Mouse (Mus musculus): ENCODE measurements around the gene Arhgap24. TPM values are rescaled to one million over a fixed set of nuclear protein-coding genes. Genes with fewer than 3 reads are reported as not detected.
A peak's percentile ranks its signal among the peaks of the same experiment; 100 is the strongest.
"Not testable (repeated sequence)": the region's sequence is repeated elsewhere in the genome, so short reads cannot be mapped to it uniquely, and the experiment has no call there.

The Arhgap24 gene
- total RNA-seq, 2 experiments from 2014 or later, result 17.4 to 23.9 TPM

GRCm38 (mm10) chr5:102844731-102845598 lies 363.8 kb downstream of the Arhgap24 start:
- intact Hi-C loops (cut with DNase I), result no loop called here
- DNase-seq (ENCODE audit: low spot score), result peak; percentile 61

DNA sequence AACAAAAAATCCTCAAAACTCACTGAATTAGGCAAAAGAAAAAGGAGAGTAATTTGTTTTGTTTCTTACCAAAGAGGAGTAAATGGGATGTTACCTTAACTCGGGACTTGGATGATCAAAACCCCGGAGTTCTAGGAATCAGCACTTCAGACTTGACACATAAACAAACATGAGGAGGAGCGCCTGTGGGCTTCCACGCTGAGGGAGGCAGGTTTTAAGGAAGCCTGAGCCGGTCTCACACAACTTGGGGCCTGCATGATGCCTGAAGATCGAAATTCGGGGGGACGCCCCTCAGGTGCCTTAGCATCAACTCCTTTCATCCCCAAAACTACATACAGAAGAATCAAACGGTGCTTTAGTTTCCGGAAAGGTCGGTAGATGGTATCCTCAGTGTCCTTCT lies 364.6 kb downstream of the Arhgap24 start:
- no peak for DNase-seq (ENCODE audit: low spot score)
- intact Hi-C loops (cut with DNase I), result no loop called here

GRCm38 (mm10) chr5:102847859-102848258 lies 366.7 kb downstream of the Arhgap24 start:
- intact Hi-C loops (cut with DNase I), result no loop called here

GRCm38 (mm10) chr5:102851761-102852160 lies 370.6 kb downstream of the Arhgap24 start:
- DNase-seq (ENCODE audit: low spot score), result no peak
- intact Hi-C loops (cut with DNase I), result no loop called here

More at GRCm38 (mm10) chr5:102847859-102848258, 366.7 kb downstream of the Arhgap24 start:
- DNase-seq (ENCODE audit: low spot score), result no peak

DNA sequence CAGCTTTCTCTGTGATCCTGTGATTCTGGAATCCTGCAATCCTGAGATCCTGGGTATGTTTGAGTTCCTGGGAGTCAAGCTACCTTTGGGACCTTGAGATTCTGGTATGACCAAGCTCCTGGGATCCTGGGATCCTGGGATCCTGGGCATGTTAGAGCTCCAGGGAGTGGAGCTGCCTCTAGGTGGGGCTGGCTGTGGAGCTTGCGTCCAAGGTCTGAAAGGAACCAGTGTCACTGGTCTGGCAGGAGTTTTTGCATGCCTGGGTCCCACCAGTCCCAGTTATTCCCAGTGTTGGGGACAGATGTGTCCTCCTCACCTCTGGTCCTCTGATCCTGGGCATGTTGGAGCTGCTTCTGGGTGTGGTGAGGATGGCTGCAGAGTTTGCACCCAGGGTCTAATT lies 372.6 kb downstream of the Arhgap24 start:
- intact Hi-C loops (cut with DNase I), result no loop called here
- DNase-seq (ENCODE audit: low spot score), result no peak

- intact Hi-C loops (cut with DNase I), result no loop called here
- DNase-seq (ENCODE audit: low spot score), result no peak
Measured at GRCm38 (mm10) chr5:102855805-102856204, 374.6 kb downstream of the Arhgap24 start.

- intact Hi-C loops (cut with DNase I), result no loop called here
Measured at GRCm38 (mm10) chr5:102858047-102858446, 376.9 kb downstream of the Arhgap24 start.

DNA sequence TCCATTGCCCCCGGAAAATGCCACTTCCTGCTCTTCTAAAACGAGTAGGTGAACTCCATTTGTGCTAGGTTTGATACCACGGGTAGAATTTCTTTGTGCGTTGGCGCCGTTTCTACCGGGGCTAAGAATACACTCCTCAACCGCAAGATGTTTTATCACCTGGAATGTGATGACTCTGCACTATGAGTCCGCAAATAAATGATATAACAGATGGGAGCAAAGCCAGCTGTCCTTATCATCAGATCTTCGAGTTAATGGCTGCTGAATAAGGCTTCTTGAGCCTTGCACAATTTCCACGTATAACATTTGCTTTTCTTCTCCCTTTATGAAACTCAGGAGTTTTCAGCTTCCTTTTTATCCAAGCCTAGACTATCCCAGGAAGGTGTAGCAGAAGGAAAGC lies 378.6 kb downstream of the Arhgap24 start:
- intact Hi-C loops (cut with DNase I), result no loop called here
- no peak for DNase-seq (ENCODE audit: low spot score)

More at GRCm38 (mm10) chr5:102858047-102858446, 376.9 kb downstream of the Arhgap24 start:
- no peak for DNase-seq (ENCODE audit: low spot score)

DNA sequence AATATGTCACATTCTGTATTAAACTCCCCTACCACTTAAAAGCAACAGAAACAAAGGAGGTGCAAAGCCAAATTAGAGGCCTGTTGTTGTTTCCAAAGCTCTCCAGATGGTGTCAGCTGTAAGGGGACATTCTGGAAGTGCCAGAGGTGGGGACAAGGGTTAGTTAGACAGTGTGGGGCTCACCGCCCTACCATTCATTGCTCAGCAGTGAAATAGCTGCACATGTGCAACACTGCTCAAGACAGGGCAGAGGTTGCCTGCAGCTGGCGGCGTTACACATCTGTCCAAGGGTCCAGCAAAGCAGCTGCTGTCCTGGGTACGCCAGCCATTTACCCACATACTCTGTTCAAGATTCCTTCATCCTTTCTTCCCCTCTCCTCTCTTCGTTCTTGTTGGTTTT lies 387.0 kb downstream of the Arhgap24 start:
- no peak for DNase-seq (ENCODE audit: low spot score)
- intact Hi-C loops (cut with DNase I), result no loop called here

- not testable (repeated sequence) for DNase-seq (ENCODE audit: low spot score)
- intact Hi-C loops (cut with DNase I), result loop anchor here (5.0 to 10.0 kb wide), 3 partner anchors 108 to 666 kb away; no protein-coding TSS in a partner anchor
Measured at GRCm38 (mm10) chr5:102872996-102873395, 391.8 kb downstream of the Arhgap24 start.

DNA sequence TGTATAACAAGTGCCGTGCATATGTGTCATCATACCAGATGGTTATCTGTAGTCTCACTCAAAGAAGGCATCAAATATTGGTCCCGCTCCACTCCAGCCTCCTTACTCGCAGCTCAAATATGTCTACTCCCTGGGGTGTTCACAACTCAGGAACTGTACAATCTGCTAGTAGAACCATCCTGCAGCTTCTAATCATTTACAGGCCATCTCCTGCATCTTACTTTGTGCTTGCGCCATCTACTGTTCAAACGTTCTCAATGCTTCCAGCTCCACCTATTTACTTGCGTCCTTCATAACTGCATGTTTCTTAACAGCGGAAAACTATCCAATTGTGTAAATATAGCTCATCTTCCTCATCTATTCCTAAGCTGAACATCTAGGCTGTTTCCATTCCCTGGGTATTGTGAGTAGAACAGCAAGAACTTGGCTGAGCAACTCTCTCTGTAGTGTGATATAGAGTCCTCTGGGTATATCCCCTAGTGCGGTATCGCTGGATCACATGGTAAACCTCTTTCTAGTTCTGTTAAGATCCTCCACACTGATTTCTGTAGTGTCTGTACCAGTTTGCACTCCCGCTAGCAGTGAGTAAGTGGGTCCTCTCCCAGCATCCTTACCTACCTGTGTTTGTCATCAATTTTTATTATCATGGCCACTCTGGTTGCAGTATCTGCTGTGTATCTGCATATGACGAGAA lies 393.6 kb downstream of the Arhgap24 start:
- DNase-seq (ENCODE audit: low spot score), result no peak
- intact Hi-C loops (cut with DNase I), result loop anchor here (5.0 to 10.0 kb wide), 3 partner anchors 110 to 667 kb away; no protein-coding TSS in a partner anchor

GRCm38 (mm10) chr5:102875628-102876027 lies 394.4 kb downstream of the Arhgap24 start:
- intact Hi-C loops (cut with DNase I), result loop anchor here (10.0 kb wide), 1 partner anchor 111 kb away; no protein-coding TSS in a partner anchor
- no peak for DNase-seq (ENCODE audit: low spot score)

GRCm38 (mm10) chr5:102888482-102889162 lies 407.4 kb downstream of the Arhgap24 start:
- intact Hi-C loops (cut with DNase I), result no loop called here
- DNase-seq (ENCODE audit: low spot score), result no peak

GRCm38 (mm10) chr5:102889163-102889488 lies 407.9 kb downstream of the Arhgap24 start:
- intact Hi-C loops (cut with DNase I), result no loop called here
- no peak for DNase-seq (ENCODE audit: low spot score)

DNA sequence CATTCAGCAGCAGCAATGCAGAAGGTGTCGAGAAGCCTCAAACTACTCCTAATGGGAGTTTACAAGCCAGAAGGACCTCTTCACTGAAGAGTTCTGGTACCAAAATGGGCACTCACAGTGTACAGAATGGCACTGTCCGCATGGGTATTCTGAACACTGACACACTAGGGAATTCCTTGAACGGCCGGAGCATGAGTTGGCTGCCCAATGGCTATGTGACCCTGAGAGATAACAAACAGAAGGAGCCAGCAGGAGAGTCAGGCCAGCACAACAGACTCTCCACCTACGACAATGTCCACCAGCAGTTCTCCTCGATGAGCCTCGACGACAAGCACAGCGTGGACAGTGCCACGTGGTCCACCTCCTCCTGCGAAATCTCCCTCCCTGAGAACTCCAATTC lies 411.0 kb downstream of the Arhgap24 start:
- intact Hi-C loops (cut with DNase I), result no loop called here
- no peak for DNase-seq (ENCODE audit: low spot score)

GRCm38 (mm10) chr5:102898301-102898700 lies 417.1 kb downstream of the Arhgap24 start:
- intact Hi-C loops (cut with DNase I), result no loop called here
- no peak for DNase-seq (ENCODE audit: low spot score)

- intact Hi-C loops (cut with DNase I), result no loop called here
- DNase-seq (ENCODE audit: low spot score), result no peak
Measured at GRCm38 (mm10) chr5:102899680-102900215, 418.6 kb downstream of the Arhgap24 start.

DNA sequence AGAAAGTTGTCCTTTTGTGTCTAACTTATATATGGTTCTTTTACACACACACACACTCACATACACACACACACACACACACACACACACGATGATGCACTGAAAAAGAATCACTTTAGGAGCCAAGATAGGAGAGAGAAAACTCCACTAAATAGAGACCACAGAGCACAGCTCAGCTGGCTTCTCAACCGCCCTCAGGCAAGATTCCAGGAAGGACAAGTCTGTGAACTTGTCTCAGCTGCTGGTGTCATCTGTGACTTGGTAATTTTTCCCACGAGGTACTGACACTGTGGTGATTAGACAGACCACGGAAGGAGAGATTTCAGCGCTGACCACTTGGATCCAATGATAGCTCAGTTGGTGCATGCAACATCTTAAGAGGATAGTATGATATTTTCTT lies 420.0 kb downstream of the Arhgap24 start:
- intact Hi-C loops (cut with DNase I), result no loop called here
- DNase-seq (ENCODE audit: low spot score), result no peak

DNA sequence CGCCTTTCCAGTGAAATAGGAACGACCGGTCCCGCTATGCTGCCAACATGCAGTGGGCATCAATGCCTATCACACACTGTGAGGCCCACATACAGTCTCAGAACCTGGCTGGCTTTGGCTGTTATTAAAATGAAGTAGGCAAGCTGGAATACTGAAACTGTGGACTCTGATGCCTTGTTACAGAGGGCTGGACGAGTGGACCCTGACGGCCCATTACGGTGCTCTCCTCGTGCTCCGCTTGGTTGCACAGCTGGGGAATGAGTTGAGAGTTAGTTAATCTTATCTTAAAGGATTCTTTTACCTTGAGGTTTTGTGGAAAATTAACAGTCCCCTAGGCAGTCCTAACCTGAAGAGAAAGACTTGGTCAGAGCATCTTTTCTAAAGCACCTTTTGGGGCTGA lies 422.3 kb downstream of the Arhgap24 start:
- DNase-seq (ENCODE audit: low spot score), result no peak
- intact Hi-C loops (cut with DNase I), result no loop called here

DNA sequence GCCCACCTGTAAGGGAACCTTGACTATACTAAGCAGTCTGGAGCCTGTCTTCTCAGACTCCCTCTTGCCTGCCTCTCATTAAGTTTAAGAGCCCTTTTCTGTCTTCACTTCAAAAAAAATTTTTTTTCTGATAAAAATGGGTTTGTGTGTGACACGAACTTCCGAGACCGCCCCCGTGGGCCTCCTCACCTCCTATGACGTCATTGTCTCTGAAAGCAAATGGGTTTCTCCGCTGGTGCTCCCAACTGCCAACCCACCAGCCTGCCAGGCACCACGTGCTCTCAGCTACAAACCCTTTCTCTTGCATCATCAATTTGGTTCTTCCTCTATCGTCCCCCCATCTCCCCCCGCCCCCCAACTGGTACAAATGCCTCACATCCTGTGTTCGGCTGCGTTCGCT lies 422.9 kb downstream of the Arhgap24 start:
- intact Hi-C loops (cut with DNase I), result no loop called here
- DNase-seq (ENCODE audit: low spot score), result no peak

Data from heart, postnatal 25 days (tissue).